Mouse (Mus musculus) liver, embryonic 12.5 days (tissue): ENCODE measurements at regions not wholly inside any gene's neighbourhood (a gene's known extent, or its start where the extent isn't known, plus 50 kb on each side); places are given as distances from the start of the nearest gene placed in this dataset.

ENCODE experiments used
- ATAC-seq: fragments of 200-750 bp; cut with Nextera tagmentation; 2 replicates; pipeline ENCODE4 v1.8.0; 2017; ENCODE audit warnings: moderate number of reproducible peaks, mild to moderate bottlenecking, moderate library complexity
- H3K27ac ChIP-seq: fragments of 300-500 bp; sonication (generic); 2 replicates; pipeline ENCODE4 v1.5.1; 2016; ENCODE audit warnings: mild to moderate bottlenecking
- H3K27me3 ChIP-seq: fragments of 300-500 bp; sonication (generic); replicated peaks from 2 replicates; pipeline ENCODE4 v1.6.1; 2016; ENCODE audit warnings: mild to moderate bottlenecking, moderate library complexity
- H3K36me3 ChIP-seq: fragments of 300-500 bp; sonication (generic); 2 replicates; pipeline ENCODE4 v1.6.1; 2016; ENCODE audit warnings: mild to moderate bottlenecking, moderate library complexity
- H3K4me1 ChIP-seq: fragments of 300-500 bp; sonication (generic); 2 replicates; pipeline ENCODE4 v1.6.1; 2016
- H3K4me2 ChIP-seq: fragments of 300-500 bp; sonication (generic); 2 replicates; pipeline ENCODE4 v1.6.1; 2016; ENCODE audit warnings: mild to moderate bottlenecking, moderate library complexity
- H3K4me3 ChIP-seq: fragments of 300-500 bp; sonication (generic); 2 replicates; pipeline ENCODE4 v1.5.1; 2016; ENCODE audit warnings: mild to moderate bottlenecking, moderate library complexity
- H3K9ac ChIP-seq: fragments of 300-500 bp; sonication (generic); 2 replicates; pipeline ENCODE4 v1.6.1; 2016; ENCODE audit warnings: mild to moderate bottlenecking, moderate library complexity
- H3K9me3 ChIP-seq: fragments of 300-500 bp; sonication (generic); replicated peaks from 2 replicates; pipeline ENCODE4 v1.6.1; 2016; ENCODE audit warnings: mild to moderate bottlenecking, moderate library complexity
- WGBS: fragments of 180-500 bp; shearing (Covaris S2); methylation state at CpG from one replicate; pipeline ENCODE4 v1.1.7; 2016; ENCODE audit not compliant: insufficient replicate concordance; 5-methylcytosine and 5-hydroxymethylcytosine counted together

DNA sequence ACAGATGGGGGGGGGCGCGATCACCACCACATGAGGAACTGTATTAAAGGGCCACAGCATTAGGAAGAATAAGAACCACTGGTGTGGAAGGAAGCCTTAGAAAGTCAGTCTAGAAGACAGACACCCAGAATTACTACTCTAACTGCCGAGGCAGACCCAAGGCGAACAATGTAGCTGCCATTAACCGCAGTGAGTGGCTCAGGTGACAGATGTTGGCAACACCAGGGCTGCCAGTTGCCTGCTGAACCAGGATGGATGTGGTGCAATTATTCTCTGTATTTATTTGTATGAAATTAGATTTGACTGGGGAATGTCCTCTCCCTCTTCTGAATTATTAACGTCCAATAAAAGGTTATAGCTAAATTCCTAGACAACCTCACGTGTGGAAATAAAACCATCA is 124.7 kb downstream of the 4930564D02Rik start:
- Histone ChIP-seq H3K4me2 (no peak overlapping the region), H3K36me3 (no peaks in the 10 kb centered on the region), H3K9me3 (no peaks in the 10 kb centered on the region), H3K27me3 (no peaks in the 10 kb centered on the region), H3K4me1 (peaks cover 18% of the 10 kb centered on the region), H3K9ac (no peak overlapping the region), H3K4me3 (no peak overlapping the region), H3K27ac (no peak overlapping the region)
- ATAC-seq: no peak
- WGBS: 77% methylated on average over 7 of the region's 7 CpGs

DNA sequence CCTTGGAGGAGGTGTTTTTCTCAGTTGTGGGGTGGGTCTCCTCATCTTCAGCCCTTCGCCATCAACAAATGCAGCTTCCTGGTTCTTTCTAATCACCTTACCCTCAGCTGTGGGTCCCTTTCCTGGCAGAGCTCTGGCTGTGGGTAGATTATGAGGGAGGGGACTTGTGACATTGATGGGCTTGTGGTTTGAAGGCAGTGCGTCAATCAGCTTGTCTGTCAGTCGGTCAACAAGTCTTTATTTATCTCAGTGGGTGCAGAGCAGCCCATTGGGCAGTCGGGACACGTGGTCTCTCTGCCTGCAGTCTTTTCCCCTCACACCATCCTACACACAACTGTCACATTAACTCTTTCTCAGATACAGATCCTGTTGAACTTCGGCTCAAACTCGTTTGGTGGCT is 125.2 kb downstream of the 4930564D02Rik start:
- peak overlapping the region; percentile 8; the same call in 1 of the 2 replicates for H3K4me2 ChIP-seq
- no peaks in the 10 kb centered on the region for H3K9me3 ChIP-seq
- H3K27me3 ChIP-seq: no peaks in the 10 kb centered on the region
- H3K36me3 ChIP-seq: no peaks in the 10 kb centered on the region
- H3K4me1 ChIP-seq: peaks cover 18% of the 10 kb centered on the region
- no peak overlapping the region for H3K9ac ChIP-seq
- no peak overlapping the region for H3K4me3 ChIP-seq
- ATAC-seq: peak; percentile 85
- 7% methylated on average over 7 of the region's 7 CpGs for WGBS
- H3K27ac ChIP-seq: peak overlapping the region; percentile 61

DNA sequence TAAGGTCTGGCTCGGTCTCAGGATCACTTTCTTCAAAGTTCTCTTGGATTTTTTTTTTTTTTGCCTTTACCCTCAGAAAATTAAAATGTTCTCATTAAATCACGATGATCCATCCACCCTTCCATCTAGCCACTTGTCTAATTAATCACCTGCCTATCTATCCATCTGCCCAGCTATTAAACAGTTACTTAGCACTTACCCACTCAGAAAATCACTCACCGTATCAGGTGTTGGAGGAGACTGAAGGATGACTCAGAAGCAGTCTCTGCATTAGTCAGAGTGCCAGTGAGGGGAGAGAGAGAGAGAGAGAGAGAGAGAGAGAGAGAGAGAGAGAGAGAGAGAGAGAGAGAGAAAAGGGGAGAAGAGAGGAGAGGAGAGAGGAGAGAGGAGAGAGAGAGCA is 134.1 kb downstream of the 4930564D02Rik start:
- H3K4me3 ChIP-seq: no peak overlapping the region
- no peak for ATAC-seq
- H3K27me3 ChIP-seq: no peaks in the 10 kb centered on the region
- no peaks in the 10 kb centered on the region for H3K36me3 ChIP-seq
- 78% methylated on average over 3 of the region's 3 CpGs for WGBS
- no peaks in the 10 kb centered on the region for H3K9me3 ChIP-seq
- no peak overlapping the region for H3K27ac ChIP-seq
- no peaks in the 10 kb centered on the region for H3K4me1 ChIP-seq
- H3K9ac ChIP-seq: no peak overlapping the region
- no peak overlapping the region for H3K4me2 ChIP-seq

DNA sequence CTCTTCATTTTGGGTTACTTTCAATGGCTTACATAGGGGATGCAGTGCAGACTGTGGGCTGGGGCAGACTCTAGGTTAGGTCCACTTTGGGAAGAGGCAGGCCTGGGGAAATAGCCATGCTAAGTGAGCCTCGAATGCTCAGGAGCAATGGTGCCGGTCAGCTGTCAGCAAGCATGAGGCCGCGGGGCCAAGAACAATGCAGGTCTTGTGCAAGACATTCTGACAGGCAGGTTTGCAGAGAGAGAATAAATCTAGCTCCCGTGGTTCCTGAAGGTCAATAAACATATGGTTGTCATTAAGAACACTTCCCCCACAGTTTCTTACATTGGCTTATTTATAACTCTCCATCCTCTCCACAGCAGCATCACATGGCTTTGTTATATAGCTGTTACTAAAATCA is 142.5 kb downstream of the 4930564D02Rik start:
- peaks cover 11% of the 10 kb centered on the region for H3K27me3 ChIP-seq
- no peak overlapping the region for H3K4me2 ChIP-seq
- H3K4me1 ChIP-seq: 0 out of 2 replicates have a peak, but pooled peaks cover 3% of the 10 kb centered on the region
- ATAC-seq: no peak
- WGBS: 74% methylated on average over 5 of the region's 5 CpGs
- H3K4me3 ChIP-seq: no peak overlapping the region
- H3K9ac ChIP-seq: no peak overlapping the region
- no peaks in the 10 kb centered on the region for H3K36me3 ChIP-seq
- no peak overlapping the region for H3K27ac ChIP-seq
- H3K9me3 ChIP-seq: no peaks in the 10 kb centered on the region

GRCm38 (mm10) chr3:105211023-105211422 is 144.4 kb downstream of the 4930564D02Rik start:
- Histone ChIP-seq H3K9ac (no peak overlapping the region), H3K27me3 (peaks cover 11% of the 10 kb centered on the region), H3K4me1 (0 out of 2 replicates have a peak, but pooled peaks cover 3% of the 10 kb centered on the region), H3K4me3 (no peak overlapping the region), H3K4me2 (no peak overlapping the region), H3K9me3 (no peaks in the 10 kb centered on the region), H3K36me3 (no peaks in the 10 kb centered on the region), H3K27ac (no peak overlapping the region)
- WGBS: 61% methylated on average over 1 of the region's 1 CpGs
- no peak for ATAC-seq

DNA sequence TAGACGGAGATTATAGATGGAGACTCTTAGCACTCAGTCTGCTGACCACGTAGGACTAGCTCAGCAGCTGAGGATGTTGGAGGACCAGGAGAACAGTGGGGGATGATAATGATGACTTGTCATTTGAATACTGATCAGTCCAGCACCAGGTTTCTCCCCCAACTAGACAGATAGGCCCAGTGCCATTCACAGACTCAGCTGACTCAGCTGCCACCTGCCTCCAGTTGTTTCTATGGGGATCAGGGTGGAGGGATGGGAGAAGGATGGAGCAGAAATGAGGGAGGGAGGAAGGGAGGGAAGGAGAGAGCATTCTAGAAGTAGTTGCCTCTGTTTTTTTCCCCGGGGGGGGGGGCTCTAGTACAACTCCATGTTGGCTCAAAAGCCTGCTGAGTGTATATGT is 145.1 kb downstream of the 4930564D02Rik start:
- H3K4me3 ChIP-seq: no peak overlapping the region
- no peaks in the 10 kb centered on the region for H3K9me3 ChIP-seq
- H3K4me1 ChIP-seq: 0 out of 2 replicates have a peak, but pooled peaks cover 3% of the 10 kb centered on the region
- H3K27ac ChIP-seq: no peak overlapping the region
- peaks cover 15% of the 10 kb centered on the region for H3K27me3 ChIP-seq
- ATAC-seq: no peak
- H3K36me3 ChIP-seq: no peaks in the 10 kb centered on the region
- no peak overlapping the region for H3K9ac ChIP-seq
- H3K4me2 ChIP-seq: no peak overlapping the region
- WGBS: 39% methylated on average over 3 of the region's 3 CpGs

DNA sequence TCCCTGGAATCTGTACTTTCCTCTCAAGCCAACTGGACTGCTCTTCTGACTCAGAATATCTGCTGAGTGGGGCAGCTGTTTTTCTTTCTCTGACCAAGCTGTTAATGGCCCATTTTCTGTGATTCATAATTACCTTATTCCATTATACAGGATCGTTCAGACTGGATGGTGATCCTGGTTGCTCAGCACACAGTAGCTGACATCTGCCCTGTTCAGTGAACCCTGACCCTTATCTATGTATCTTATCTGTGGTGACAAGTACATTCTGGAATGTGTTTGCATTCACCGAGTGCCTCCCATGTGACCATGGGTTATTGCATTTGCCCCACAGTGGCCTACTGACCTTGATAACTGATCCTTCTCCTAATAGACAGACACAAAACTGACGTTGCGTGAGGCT is 148.2 kb downstream of the 4930564D02Rik start:
- H3K36me3 ChIP-seq: no peaks in the 10 kb centered on the region
- 0 out of 2 replicates have a peak, but pooled peaks cover 3% of the 10 kb centered on the region for H3K4me1 ChIP-seq
- no peak overlapping the region for H3K4me3 ChIP-seq
- no peaks in the 10 kb centered on the region for H3K9me3 ChIP-seq
- H3K9ac ChIP-seq: no peak overlapping the region
- no peak for ATAC-seq
- WGBS: 46% methylated on average over 4 of the region's 4 CpGs
- H3K4me2 ChIP-seq: no peak overlapping the region
- peaks cover 30% of the 10 kb centered on the region for H3K27me3 ChIP-seq
- H3K27ac ChIP-seq: no peak overlapping the region

- ATAC-seq: no peak
- 53% methylated on average over 7 of the region's 7 CpGs for WGBS
- H3K27ac ChIP-seq: no peak overlapping the region
Measured at GRCm38 (mm10) chr3:105215729-105216128, 149.1 kb downstream of the 4930564D02Rik start.

GRCm38 (mm10) chr3:105219630-105220029 is 153.0 kb downstream of the 4930564D02Rik start:
- Histone ChIP-seq H3K36me3 (no peaks in the 10 kb centered on the region), H3K27me3 (peaks cover 20% of the 10 kb centered on the region), H3K27ac (no peak overlapping the region), H3K9me3 (no peaks in the 10 kb centered on the region), H3K9ac (no peak overlapping the region), H3K4me2 (no peak overlapping the region), H3K4me1 (no peaks in the 10 kb centered on the region), H3K4me3 (no peak overlapping the region)
- ATAC-seq: no peak
- 46% methylated on average over 3 of the region's 3 CpGs for WGBS

More at GRCm38 (mm10) chr3:105215729-105216128, 149.1 kb downstream of the 4930564D02Rik start:
- Histone ChIP-seq H3K36me3 (no peaks in the 10 kb centered on the region), H3K9me3 (no peaks in the 10 kb centered on the region), H3K4me2 (no peak overlapping the region), H3K4me3 (no peak overlapping the region), H3K4me1 (0 out of 2 replicates have a peak, but pooled peaks cover 3% of the 10 kb centered on the region), H3K9ac (no peak overlapping the region), H3K27me3 (peaks cover 30% of the 10 kb centered on the region)

GRCm38 (mm10) chr3:105220641-105221040 is 154.0 kb downstream of the 4930564D02Rik start:
- no peak overlapping the region for H3K9ac ChIP-seq
- H3K27me3 ChIP-seq: peaks cover 20% of the 10 kb centered on the region
- no peak overlapping the region for H3K4me2 ChIP-seq
- no peak overlapping the region for H3K27ac ChIP-seq
- no peaks in the 10 kb centered on the region for H3K9me3 ChIP-seq
- H3K4me3 ChIP-seq: no peak overlapping the region
- 30% methylated on average over 1 of the region's 1 CpGs for WGBS
- ATAC-seq: no peak
- no peaks in the 10 kb centered on the region for H3K4me1 ChIP-seq
- H3K36me3 ChIP-seq: no peaks in the 10 kb centered on the region

- H3K27ac ChIP-seq: no peak overlapping the region
- no peak for ATAC-seq
- H3K4me1 ChIP-seq: no peaks in the 10 kb centered on the region
- peaks cover 5% of the 10 kb centered on the region for H3K27me3 ChIP-seq
- H3K4me2 ChIP-seq: no peak overlapping the region
- 36% methylated on average over 3 of the region's 3 CpGs for WGBS
- no peaks in the 10 kb centered on the region for H3K36me3 ChIP-seq
- H3K9me3 ChIP-seq: no peaks in the 10 kb centered on the region
- H3K9ac ChIP-seq: no peak overlapping the region
- H3K4me3 ChIP-seq: no peak overlapping the region
Measured at GRCm38 (mm10) chr3:105222925-105223324, 156.3 kb downstream of the 4930564D02Rik start.

GRCm38 (mm10) chr3:105223671-105224070 is 157.0 kb downstream of the 4930564D02Rik start:
- H3K9me3 ChIP-seq: no peaks in the 10 kb centered on the region
- no peak overlapping the region for H3K27ac ChIP-seq
- no peaks in the 10 kb centered on the region for H3K36me3 ChIP-seq
- no peak overlapping the region for H3K9ac ChIP-seq
- H3K27me3 ChIP-seq: no peaks in the 10 kb centered on the region
- no peak for ATAC-seq
- H3K4me3 ChIP-seq: no peak overlapping the region
- no peaks in the 10 kb centered on the region for H3K4me1 ChIP-seq
- H3K4me2 ChIP-seq: no peak overlapping the region
- WGBS: 47% methylated on average over 4 of the region's 4 CpGs

GRCm38 (mm10) chr3:105227551-105227950 is 160.9 kb downstream of the 4930564D02Rik start:
- no peak overlapping the region for H3K4me3 ChIP-seq
- no peak overlapping the region for H3K4me2 ChIP-seq
- no peaks in the 10 kb centered on the region for H3K36me3 ChIP-seq
- no peaks in the 10 kb centered on the region for H3K27me3 ChIP-seq
- WGBS: 56% methylated on average over 1 of the region's 1 CpGs
- H3K4me1 ChIP-seq: no peaks in the 10 kb centered on the region
- H3K27ac ChIP-seq: no peak overlapping the region
- H3K9me3 ChIP-seq: no peaks in the 10 kb centered on the region
- no peak for ATAC-seq
- no peak overlapping the region for H3K9ac ChIP-seq
